Mouse (Mus musculus): ENCODE measurements around the gene Upf3a. TPM values are rescaled to one million over a fixed set of nuclear protein-coding genes. Genes with fewer than 3 reads are reported as not detected.
"Not testable (repeated sequence)": the region's sequence is repeated elsewhere in the genome, so short reads cannot be mapped to it uniquely, and the experiment has no call there.

Gene Upf3a
- total RNA-seq, 2 experiments from 2014 or later = 8.9 to 9.2 TPM

- DNase-seq; intact Hi-C loops (cut with DNase I): not testable (repeated sequence)
These were observed 52.9 kb downstream of the Upf3a start, which contains the start of gene AF366264 for GRCm38 (mm10) chr8:13838289-13838688. Gene AF366264 (minus strand): TSS chr8:13838389.

GRCm38 (mm10) chr8:13843286-13843685 lies 57.9 kb downstream of the Upf3a start:
- intact Hi-C loops (cut with DNase I); DNase-seq: not testable (repeated sequence)

Other genes with a start within 250 kb of the Upf3a start
- not detected for gene 1700029H14Rik, start 223.2 kb upstream of the Upf3a start, total RNA-seq (2021)
- gene Rasa3, start 108.0 kb upstream of the Upf3a start, total RNA-seq (2021) = 10 to 100 TPM in 1 of 2 experiments, 1 to 10 TPM in 1; 7.5 to 11.8 TPM
- gene Cfap97d2, start 79.7 kb upstream of the Upf3a start, total RNA-seq (2021) = not detected
- gene Cdc16, start 27.9 kb upstream of the Upf3a start, total RNA-seq (2021) = 10 to 100 TPM; 28.1 to 28.9 TPM
- not detected for gene AF366264, start 52.8 kb downstream of the Upf3a start, total RNA-seq (2021)
- 1 to 10 TPM; 4.5 to 5.9 TPM for gene Champ1, start 84.0 kb downstream of the Upf3a start, total RNA-seq (2021)
- gene Coprs, start 104.7 kb downstream of the Upf3a start, total RNA-seq (2021) = 1 to 10 TPM; 3.9 to 5.0 TPM

Measured in gastrocnemius, postnatal 36 days (tissue).